Mouse (Mus musculus): Measurements from ENCODE around the gene Btnl4.
"Not testable (repeated sequence)": the region's sequence is repeated elsewhere in the genome, so short reads cannot be mapped to it uniquely, and the experiment has no call there.

GRCm38 (mm10) chr17:34497726-34498125 lies 20.6 kb upstream of the Btnl4 start:
- not testable (repeated sequence) for TF ChIP-seq CTCF, POLR2A (IDR thresholded peaks at IDR 0.05; ENCODE audit: insufficient read depth, low read depth, low read length)
